25 mouse cellular contexts compared by ENCODE assay signal in genomic region chr3:31129766-31130165, GRCm38 (mm10). TPM values are rescaled to one million over a fixed set of nuclear protein-coding genes. Genes with fewer than 3 reads are reported as not detected.
"Had no signal": no experiment of that assay in that cellular context is flagged by ENCODE, and none has a peak within 500 bp of the region (broad histone marks: within the 10 kb centered on the region; RNA-seq: fewer than 3 reads in every experiment).

No protein-coding gene starts in this region.

- H3K9me3 ChIP-seq: limb, embryonic 10.5 days; limb, embryonic 13.5 days; liver, embryonic 15.5 days; midbrain, embryonic 15.5 days; neural tube, embryonic 12.5 days; neural tube, embryonic 15.5 days; stomach, embryonic 15.5 days had no signal

- H3K4me3 ChIP-seq: layer of hippocampus, adult 2 months; limb, embryonic 10.5 days; limb, embryonic 13.5 days; liver, embryonic 15.5 days; midbrain, embryonic 15.5 days; neural tube, embryonic 12.5 days; neural tube, embryonic 15.5 days; stomach, embryonic 15.5 days had no signal

- ATAC-seq: midbrain, embryonic 15.5 days had no signal

- H3K27ac ChIP-seq: kidney, postnatal 0 days; layer of hippocampus, adult 2 months; limb, embryonic 10.5 days; limb, embryonic 13.5 days; liver, embryonic 15.5 days; midbrain, embryonic 15.5 days; neural tube, embryonic 12.5 days; neural tube, embryonic 15.5 days; stomach, embryonic 15.5 days had no signal

- H3K36me3 ChIP-seq: limb, embryonic 10.5 days; limb, embryonic 13.5 days; liver, embryonic 15.5 days; midbrain, embryonic 15.5 days; neural tube, embryonic 12.5 days; neural tube, embryonic 15.5 days; stomach, embryonic 15.5 days had no signal

- H3K9ac ChIP-seq: limb, embryonic 13.5 days; liver, embryonic 15.5 days; midbrain, embryonic 15.5 days; neural tube, embryonic 12.5 days; neural tube, embryonic 15.5 days; stomach, embryonic 15.5 days had no signal

- H3K4me2 ChIP-seq: limb, embryonic 13.5 days; liver, embryonic 11.5 days; liver, embryonic 15.5 days; midbrain, embryonic 11.5 days; midbrain, embryonic 15.5 days; neural tube, embryonic 12.5 days; neural tube, embryonic 15.5 days; stomach, embryonic 15.5 days had no signal

- H3K27me3 ChIP-seq: limb, embryonic 13.5 days; liver, embryonic 15.5 days; midbrain, embryonic 15.5 days; neural tube, embryonic 12.5 days; neural tube, embryonic 15.5 days; stomach, embryonic 15.5 days had no signal

- H3K4me1 ChIP-seq: limb, embryonic 10.5 days; limb, embryonic 13.5 days; midbrain, embryonic 15.5 days; neural tube, embryonic 12.5 days; neural tube, embryonic 15.5 days had no signal

- DNase-seq: kidney, adult 2 months; kidney, postnatal 25 days; layer of hippocampus, adult 9-11 months; lung, adult 2 months; lung, postnatal 14 days; lung, postnatal 4 days; right cerebral cortex, adult 18-20 months; right cerebral cortex, postnatal 14 days; right cerebral cortex, postnatal 4 days; spleen, adult 18-20 months; thymus, adult 18-20 months; thymus, postnatal 36 days had no signal

RNA-seq across cellular contexts. Expression of gene Cldn11, which starts 20.0 kb away (rescaled TPM):
- total RNA-seq: megakaryocyte progenitor cell, adult 5-6 weeks; megakaryocyte-erythroid progenitor cell, adult 5-6 weeks had no signal
